Mouse (Mus musculus): ENCODE data around the gene Usp13.
A peak's percentile ranks its signal among the peaks of the same experiment; 100 is the strongest.

Usp13 gene

GRCm38 (mm10) chr3:32817357-32818326, at the start of gene Usp13:
Usp13 (plus strand) TSS chr3:32817546.
- DNase-seq (ENCODE audit: low spot score in 2 of 2), result peak in 1 of 2 experiments; percentile 62

GRCm38 (mm10) chr3:32770781-32771180, 46.6 kb upstream of the Usp13 start:
- DNase-seq (ENCODE audit: low spot score in 2 of 2), result no peak

DNA sequence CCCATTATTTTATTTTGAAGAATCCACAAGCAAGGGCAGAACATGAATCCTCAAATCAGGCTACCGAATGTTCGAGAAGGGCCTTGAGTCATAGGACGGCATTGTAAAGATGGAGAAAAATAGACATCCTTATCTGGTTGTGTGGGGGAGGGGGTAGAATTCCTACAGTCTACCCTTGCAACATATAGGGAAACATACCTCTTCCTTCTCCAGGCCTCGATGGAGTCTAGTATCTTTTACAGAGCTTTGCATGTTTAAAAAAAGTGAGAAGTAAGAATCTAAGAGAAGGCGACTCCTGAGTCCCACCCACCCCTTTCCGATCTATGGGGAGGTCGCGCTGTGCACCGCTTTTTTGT, 367 bp upstream of the Usp13 start:
- peak in 1 of 2 experiments; percentile 34 for DNase-seq (ENCODE audit: low spot score in 2 of 2)

- no peak for DNase-seq (ENCODE audit: low spot score in 2 of 2)
Measured at GRCm38 (mm10) chr3:32818327-32818900, 1.1 kb downstream of the Usp13 start.

DNA sequence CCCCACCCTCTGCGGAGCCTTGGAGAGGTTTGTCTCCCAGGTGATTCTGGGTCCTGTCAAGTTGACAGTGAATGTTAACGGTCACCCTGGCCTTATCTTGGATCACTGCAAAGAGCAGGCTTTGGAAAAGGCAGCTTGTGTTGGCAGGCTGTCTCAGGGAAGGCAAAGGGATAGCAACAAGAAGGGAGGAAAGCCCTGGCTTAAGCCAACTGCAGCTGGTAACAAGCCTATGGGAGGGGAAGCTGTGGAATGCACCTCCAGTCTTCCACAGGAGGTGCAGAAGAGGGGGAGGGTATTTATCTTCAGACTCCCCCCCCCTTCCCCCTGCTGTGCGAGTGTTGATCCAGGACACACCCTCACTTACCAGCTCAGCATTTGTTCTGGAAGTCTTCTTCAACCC, 5.3 kb downstream of the Usp13 start:
- DNase-seq (ENCODE audit: low spot score in 2 of 2), result no peak

DNA sequence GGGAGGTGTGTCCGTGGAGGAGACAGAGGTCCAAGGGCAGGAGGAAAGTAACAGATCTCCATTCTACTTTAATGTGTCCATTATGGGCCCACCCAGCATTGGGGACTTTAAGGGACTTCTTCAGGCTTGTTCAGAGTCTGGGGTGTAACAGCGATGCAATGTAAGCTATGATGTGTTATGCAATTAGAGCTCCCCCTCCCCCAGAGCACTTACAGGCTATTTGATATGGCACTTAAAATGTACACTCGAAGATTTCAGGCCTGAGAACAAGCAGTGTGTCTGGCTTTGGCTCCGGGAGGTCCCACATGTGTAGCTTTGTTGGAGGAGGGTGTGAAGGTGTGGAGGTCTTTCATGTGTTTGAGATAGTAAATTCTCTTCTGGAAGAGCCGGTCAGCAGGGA, 7.6 kb downstream of the Usp13 start:
- no peak for DNase-seq (ENCODE audit: low spot score in 2 of 2)

- DNase-seq (ENCODE audit: low spot score in 2 of 2), result no peak
Measured at GRCm38 (mm10) chr3:32825964-32826479, 8.7 kb downstream of the Usp13 start.

DNA sequence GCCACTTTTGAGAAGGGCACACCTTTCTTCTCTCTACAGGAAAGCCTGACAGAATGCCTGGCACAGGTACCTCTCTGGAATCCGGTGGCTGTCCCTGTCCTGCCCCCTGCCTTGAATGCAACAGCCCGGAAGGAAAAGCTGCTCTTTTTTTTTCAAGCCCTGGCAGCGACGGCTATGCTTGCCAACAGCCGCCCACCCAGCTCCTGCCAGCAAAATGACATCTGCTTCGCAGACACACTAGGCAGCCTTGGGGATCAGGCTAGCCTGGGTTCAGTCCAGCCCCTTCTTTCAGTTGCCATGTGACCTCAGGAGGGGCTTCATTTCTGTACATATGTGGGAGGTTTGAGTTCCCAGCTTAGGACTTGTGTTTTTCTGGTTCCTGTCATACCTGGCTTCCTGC, 9.4 kb downstream of the Usp13 start:
- peak in 1 of 2 experiments; percentile 63 for DNase-seq (ENCODE audit: low spot score in 2 of 2)

GRCm38 (mm10) chr3:32833871-32834270, 16.5 kb downstream of the Usp13 start:
- no peak for DNase-seq (ENCODE audit: low spot score in 2 of 2)

DNA sequence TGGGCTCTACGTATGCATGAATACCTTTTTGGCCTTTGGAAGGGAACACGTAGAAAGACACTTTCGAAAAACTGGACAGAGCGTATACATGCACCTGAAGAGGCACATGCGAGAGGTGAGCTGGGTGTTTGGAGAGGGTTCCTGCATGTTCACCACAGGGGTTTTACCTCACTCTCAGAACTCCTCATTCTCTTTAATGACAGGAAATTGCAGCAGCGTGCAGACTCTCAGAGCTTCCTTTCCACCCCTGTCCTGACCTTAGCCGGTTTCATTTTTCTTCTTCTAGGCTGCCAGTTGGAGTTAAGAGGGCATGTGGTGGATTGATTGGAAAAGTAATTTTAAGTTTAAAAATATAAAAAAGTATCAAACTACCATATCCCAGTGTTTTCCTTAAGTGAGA, 20.5 kb downstream of the Usp13 start:
- DNase-seq (ENCODE audit: low spot score in 2 of 2), result no peak

DNA sequence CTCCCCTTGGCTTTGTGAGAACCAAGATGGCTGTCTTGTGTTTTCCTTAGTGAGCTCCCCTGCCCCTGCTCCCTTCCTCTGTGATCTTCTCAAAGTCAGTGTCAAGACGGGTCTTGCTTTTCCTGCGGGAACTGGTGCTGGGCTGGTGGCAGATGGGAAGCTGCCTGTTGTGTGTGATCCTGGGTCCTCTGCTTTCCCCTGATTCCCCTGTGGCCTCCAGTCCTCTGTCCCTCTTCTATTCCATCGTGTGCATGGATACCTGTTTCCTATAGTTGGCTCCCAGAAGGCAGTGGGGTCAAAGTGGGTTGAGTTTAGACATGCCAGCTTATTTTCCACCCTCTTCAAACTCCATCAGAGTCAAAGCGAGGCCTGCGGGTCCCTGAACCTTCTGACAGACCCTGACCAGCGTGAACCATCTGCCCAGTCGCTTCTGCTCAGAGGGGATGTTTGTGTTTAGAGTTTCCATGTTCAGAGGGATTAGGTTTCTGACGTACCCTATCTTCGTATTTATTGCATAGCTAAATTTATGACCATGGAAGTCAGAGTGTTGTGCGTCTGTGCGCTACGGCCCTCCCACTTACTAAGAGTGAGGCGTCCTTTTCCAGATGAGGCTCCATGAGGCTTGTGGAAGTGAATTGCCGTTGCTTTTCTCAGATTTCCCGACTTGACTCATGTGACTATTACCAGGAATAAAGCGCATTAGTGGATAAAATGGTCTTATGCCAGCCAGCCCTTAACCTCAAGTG, 39.2 kb downstream of the Usp13 start:
- DNase-seq (ENCODE audit: low spot score in 2 of 2), result no peak

GRCm38 (mm10) chr3:32871081-32871480, 53.7 kb downstream of the Usp13 start:
- DNase-seq (ENCODE audit: low spot score in 2 of 2), result peak in 1 of 2 experiments; percentile 20

GRCm38 (mm10) chr3:32886386-32886785, 69.0 kb downstream of the Usp13 start:
- DNase-seq (ENCODE audit: low spot score in 2 of 2), result no peak

- no peak for DNase-seq (ENCODE audit: low spot score in 2 of 2)
Measured at GRCm38 (mm10) chr3:32888886-32889285, 71.5 kb downstream of the Usp13 start.

- DNase-seq (ENCODE audit: low spot score in 2 of 2), result no peak
Measured at GRCm38 (mm10) chr3:32890174-32890573, 72.8 kb downstream of the Usp13 start.

DNA sequence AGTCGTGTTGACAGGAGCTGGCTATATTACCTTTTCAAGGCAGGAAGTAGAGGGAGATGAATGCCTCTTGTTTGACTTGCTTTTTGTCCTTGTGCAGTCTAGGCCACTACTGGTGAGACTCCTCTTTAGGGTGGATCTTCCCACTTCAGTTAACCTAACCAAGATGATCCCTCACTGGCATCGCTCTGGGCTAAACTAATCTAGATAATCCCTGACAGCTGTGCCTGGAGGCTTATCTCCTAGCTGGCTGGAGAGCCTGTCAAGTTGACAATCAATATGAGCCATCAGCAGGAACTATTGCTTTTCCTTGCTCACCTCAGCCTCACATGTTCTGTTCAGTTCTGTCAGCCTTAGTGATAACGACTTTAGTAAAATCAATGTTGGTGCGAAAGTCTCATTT, 86.1 kb downstream of the Usp13 start:
- no peak for DNase-seq (ENCODE audit: low spot score in 2 of 2)

DNA sequence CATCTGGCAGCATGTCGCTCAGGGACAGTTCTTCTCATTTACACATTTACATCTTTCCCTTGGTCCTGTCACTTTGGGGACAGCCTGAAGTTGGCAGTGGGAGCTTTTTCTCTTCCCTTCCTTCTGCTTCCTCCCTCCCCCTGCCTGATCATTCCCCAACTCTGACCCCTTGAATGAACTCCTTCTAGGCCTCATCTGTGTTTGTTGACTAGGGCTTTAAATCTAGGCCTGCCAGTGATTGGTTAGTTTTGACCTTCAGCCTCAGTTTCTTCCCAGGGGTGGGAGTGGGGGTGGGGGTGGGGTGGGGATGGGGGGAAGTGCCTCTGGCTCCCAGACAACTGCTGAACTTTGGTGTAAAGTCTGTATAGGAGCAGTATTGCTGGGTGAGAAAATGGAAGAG, 87.3 kb downstream of the Usp13 start:
- no peak for DNase-seq (ENCODE audit: low spot score in 2 of 2)

- no peak for DNase-seq (ENCODE audit: low spot score in 2 of 2)
Measured at GRCm38 (mm10) chr3:32905850-32906779, 88.8 kb downstream of the Usp13 start.

- no peak for DNase-seq (ENCODE audit: low spot score in 2 of 2)
Measured at GRCm38 (mm10) chr3:32908400-32908799, 91.1 kb downstream of the Usp13 start.

- DNase-seq (ENCODE audit: low spot score in 2 of 2), result peak; percentile 25 to 68
Measured at GRCm38 (mm10) chr3:32910071-32910551, 92.8 kb downstream of the Usp13 start.

DNA sequence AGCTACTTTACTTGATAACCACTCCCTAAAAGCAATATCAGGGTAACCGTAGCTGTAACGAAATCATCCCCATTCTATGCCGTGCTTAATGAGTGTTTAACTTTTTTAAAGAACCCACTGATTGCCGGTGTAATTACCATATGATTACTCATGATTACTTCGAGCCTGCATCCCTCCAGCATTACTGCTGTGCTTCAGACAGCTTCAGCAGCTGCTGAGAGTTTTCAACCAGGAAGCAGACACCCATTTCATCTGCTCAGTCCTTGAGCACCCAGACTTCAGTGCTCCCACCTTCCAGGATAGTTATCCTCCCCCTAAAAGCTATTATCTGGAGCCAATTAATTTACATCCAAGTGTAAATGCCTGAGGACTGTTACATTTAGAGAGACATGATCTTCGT, 106.8 kb downstream of the Usp13 start:
- no peak for DNase-seq (ENCODE audit: low spot score in 2 of 2)
